Mouse (Mus musculus) hindbrain, postnatal 0 days (tissue): ENCODE results near the gene Gm28043. TPM values are rescaled to one million over a fixed set of nuclear protein-coding genes. Genes with fewer than 3 reads are reported as not detected.

Experiments
- ATAC-seq: fragments of 200-750 bp; cut with Nextera tagmentation; 2 replicates; pipeline ENCODE4 v1.8.0; 2017; ENCODE audit warnings: mild to moderate bottlenecking, moderate TSS enrichment, moderate library complexity
- DNase-seq: peaks from one replicate; pipeline ENCODE4 v3.0.0-alpha.2; 2015; ENCODE audit warnings: low spot score
- H3K27ac ChIP-seq: fragments of 300-500 bp; sonication (generic); 2 replicates; pipeline ENCODE4 v1.5.1; 2014; ENCODE audit warnings: mild to moderate bottlenecking
- H3K27me3 ChIP-seq: fragments of 300-500 bp; sonication (generic); 2 replicates; pipeline ENCODE4 v1.6.1; 2014; ENCODE audit warnings: low read length, mixed read lengths; ENCODE audit not compliant: insufficient read depth
- H3K36me3 ChIP-seq: fragments of 300-500 bp; sonication (generic); 2 replicates; pipeline ENCODE4 v1.6.1; 2014; ENCODE audit warnings: low read length, mixed read lengths; ENCODE audit not compliant: insufficient read depth
- H3K4me1 ChIP-seq: fragments of 300-500 bp; sonication (generic); 2 replicates; pipeline ENCODE4 v1.6.1; 2014; ENCODE audit warnings: antibody characterized with exemption, low read length, mixed read lengths; ENCODE audit not compliant: insufficient read depth
- H3K4me2 ChIP-seq: fragments of 300-500 bp; sonication (generic); 2 replicates; pipeline ENCODE4 v1.6.1; 2014; ENCODE audit warnings: low read depth, mild to moderate bottlenecking, low read length, moderate library complexity, mixed read lengths
- H3K4me3 ChIP-seq: fragments of 300-500 bp; sonication (generic); 2 replicates; pipeline ENCODE4 v1.5.1; 2014; ENCODE audit warnings: low read length
- H3K9ac ChIP-seq: fragments of 300-500 bp; sonication (generic); replicated peaks from 2 replicates; pipeline ENCODE4 v1.6.1; 2014; ENCODE audit warnings: mild to moderate bottlenecking, low read length, moderate library complexity, mixed read lengths
- H3K9me3 ChIP-seq: fragments of 300-500 bp; sonication (generic); 2 replicates; pipeline ENCODE4 v1.6.1; 2016; ENCODE audit warnings: low read length, mixed read lengths
- CTCF ChIP-seq: IDR thresholded peaks from 2 replicates; pipeline ENCODE4 v1.5.1; 2016; ENCODE audit warnings: antibody characterized with exemption, control low read depth, low read depth
- WGBS: fragments of 180-500 bp; shearing (Covaris S2); extraction: QIAGEN DNeasy Blood & Tissue Kit; methylation state at CpG from one replicate; pipeline ENCODE4 v1.1.7; 2014; 5-methylcytosine and 5-hydroxymethylcytosine counted together
- polyA plus RNA-seq: library from polyadenylated mRNA; unstranded; fragments of >200 nt; fragmentation: Nextera tagmentation; extraction: Ambion mirVana; gene quantifications from 2 replicates; pipeline ENCODE4 v1.2.1, GENCODE M21; 2015
- total RNA-seq: library from RNA; depleted of rRNA; stranded (reverse); fragments of >200 nt; gene quantifications from 2 replicates; pipeline ENCODE4 v1.2.3, GENCODE M21; 2014; rRNA removed

Gene Gm28043
- total RNA-seq = 2.6 and 5.0 TPM in 2 replicates
- 1.2 and 1.9 TPM in 2 replicates for polyA plus RNA-seq

- ATAC-seq = peak; percentile 94
- H3K9me3 ChIP-seq = no peaks in the 10 kb centered on the region
- H3K27ac ChIP-seq = peak within 1 kb of the TSS; percentile 98
- peak; percentile 69 for TF ChIP-seq CTCF
- H3K4me1 ChIP-seq = peaks cover 18% of the 10 kb centered on the region
- peak within 1 kb of the TSS; percentile 100 for H3K4me3 ChIP-seq
- 2% methylated on average over 52 of the region's 52 CpGs for WGBS
- H3K9ac ChIP-seq = peak within 1 kb of the TSS; percentile 99
- H3K36me3 ChIP-seq = no peaks in the 10 kb centered on the region; the same call in 1 of the 2 replicates
- DNase-seq = peak; percentile 96
- peak within 1 kb of the TSS; percentile 74 for H3K4me2 ChIP-seq
- no peaks in the 10 kb centered on the region for H3K27me3 ChIP-seq
These were observed at the start of gene Gm28043, which contains the start of gene Rnf8 for GRCm38 (mm10) chr17:29614115-29615023. Gene Gm28043, plus strand, starts transcription at chr17:29614876. Gene Rnf8, plus strand, starts transcription at chr17:29614790.

DNA sequence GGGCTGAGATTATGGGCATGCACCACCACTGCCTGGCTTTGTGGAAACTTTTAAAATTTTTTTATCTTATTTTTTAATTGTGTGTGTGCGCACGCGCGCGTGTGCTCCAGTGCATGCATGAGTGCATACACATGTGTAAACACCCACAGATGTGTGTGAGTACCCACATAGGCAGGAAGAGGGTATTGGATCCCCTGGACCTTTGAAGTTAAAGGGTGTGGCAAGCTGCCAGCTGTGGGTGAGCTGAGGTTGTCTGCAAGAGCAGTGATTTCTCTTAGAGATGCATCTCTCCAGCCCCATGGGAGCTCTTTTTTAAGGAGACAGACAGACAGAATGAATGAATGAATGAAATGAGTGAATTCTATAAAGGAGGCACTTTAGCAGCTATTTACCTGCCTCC, 49.2 kb upstream of the Gm28043 start:
- ATAC-seq (no peak), DNase-seq (no peak)
- TF ChIP-seq CTCF = no peak

DNA sequence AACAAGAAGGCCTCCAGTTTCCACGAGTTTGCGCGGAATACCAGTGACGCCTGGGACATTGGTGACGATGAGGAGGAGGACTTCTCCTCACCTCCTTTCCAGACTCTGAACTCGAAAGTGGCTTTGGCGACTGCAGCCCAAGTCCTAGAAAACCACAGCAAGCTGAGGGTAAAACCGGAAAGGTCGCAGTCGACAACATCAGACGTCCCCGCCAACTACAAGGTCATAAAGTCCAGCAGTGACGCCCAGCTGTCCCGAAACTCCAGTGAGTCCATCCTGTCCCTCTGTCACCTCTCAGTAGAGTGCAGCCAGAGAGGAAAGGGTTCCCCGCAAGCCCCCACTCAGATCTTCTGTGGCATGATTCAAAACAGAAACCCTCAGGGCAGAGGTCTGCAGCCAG, 46.2 kb upstream of the Gm28043 start:
- no peak for ATAC-seq
- H3K36me3 ChIP-seq = peaks cover 23% of the 10 kb centered on the region

More for the DNA sequence above, 49.2 kb upstream of the Gm28043 start:
- H3K9me3 ChIP-seq = no peaks in the 10 kb centered on the region
- peaks cover 8% of the 10 kb centered on the region; the same call in 1 of the 2 replicates for H3K36me3 ChIP-seq
- no peaks in the 10 kb centered on the region for H3K27me3 ChIP-seq
- H3K9ac ChIP-seq = no peak overlapping the region
- no peak overlapping the region for H3K4me2 ChIP-seq
- H3K27ac ChIP-seq = no peak overlapping the region
- H3K4me3 ChIP-seq = no peak overlapping the region
- over 99% methylated on average over 5 of the region's 5 CpGs for WGBS
- H3K4me1 ChIP-seq = no peaks in the 10 kb centered on the region

GRCm38 (mm10) chr17:29569831-29570230, 44.8 kb upstream of the Gm28043 start:
- no peak for TF ChIP-seq CTCF
- no peaks in the 10 kb centered on the region for H3K4me1 ChIP-seq
- 63% methylated on average over 6 of the region's 6 CpGs for WGBS
- no peak for DNase-seq
- H3K36me3 ChIP-seq = peaks cover 31% of the 10 kb centered on the region
- no peak overlapping the region for H3K4me2 ChIP-seq
- no peak overlapping the region for H3K4me3 ChIP-seq
- H3K27me3 ChIP-seq = no peaks in the 10 kb centered on the region
- no peaks in the 10 kb centered on the region for H3K9me3 ChIP-seq
- no peak overlapping the region for H3K9ac ChIP-seq
- no peak overlapping the region for H3K27ac ChIP-seq
- no peak for ATAC-seq

More for the DNA sequence above, 46.2 kb upstream of the Gm28043 start:
- H3K4me2 ChIP-seq = no peak overlapping the region
- H3K4me3 ChIP-seq = no peak overlapping the region
- H3K9ac ChIP-seq = no peak overlapping the region
- no peak for TF ChIP-seq CTCF
- WGBS = 90% methylated on average over 15 of the region's 15 CpGs
- H3K9me3 ChIP-seq = no peaks in the 10 kb centered on the region
- H3K27me3 ChIP-seq = no peaks in the 10 kb centered on the region
- no peaks in the 10 kb centered on the region for H3K4me1 ChIP-seq
- H3K27ac ChIP-seq = no peak overlapping the region
- no peak for DNase-seq

DNA sequence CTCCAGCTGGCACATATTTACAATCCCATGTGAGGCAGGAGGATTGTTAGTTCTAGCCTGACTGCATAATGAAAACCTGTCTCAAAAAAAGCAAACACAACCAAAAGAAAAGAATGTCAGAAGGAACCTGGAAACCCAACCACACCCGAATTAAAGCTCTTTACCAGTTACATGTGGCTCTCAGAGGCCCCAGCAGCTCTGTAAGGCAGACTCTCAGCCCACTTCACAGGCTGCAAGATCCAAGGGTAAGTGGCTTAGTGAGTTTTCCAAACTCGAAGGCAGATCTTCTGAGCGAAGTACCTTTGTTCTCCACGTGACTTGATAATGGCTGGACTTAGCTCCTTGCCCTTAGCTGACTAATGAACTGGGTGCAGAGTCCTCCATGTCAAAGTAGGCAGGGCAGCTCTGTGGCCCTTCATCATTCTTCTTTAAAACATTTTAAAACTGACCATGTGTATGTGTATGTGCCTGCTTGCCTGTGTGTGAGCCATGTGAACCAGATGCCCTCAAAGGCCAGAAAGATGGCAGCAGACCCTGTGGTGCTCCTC, 35.0 kb upstream of the Gm28043 start:
- Histone ChIP-seq H3K4me3 (no peak overlapping the region), H3K9me3 (no peaks in the 10 kb centered on the region), H3K27me3 (no peaks in the 10 kb centered on the region), H3K36me3 (peaks cover 69% of the 10 kb centered on the region), H3K4me2 (no peak overlapping the region), H3K27ac (no peak overlapping the region), H3K4me1 (no peaks in the 10 kb centered on the region), H3K9ac (no peak overlapping the region)
- no peak for TF ChIP-seq CTCF
- DNase-seq = no peak
- no peak for ATAC-seq
- 88% methylated on average over 4 of the region's 4 CpGs for WGBS

- DNase-seq (no peak), ATAC-seq (no peak)
- H3K9ac ChIP-seq = no peak overlapping the region
- no peak overlapping the region for H3K4me2 ChIP-seq
- no peak overlapping the region for H3K4me3 ChIP-seq
- 86% methylated on average over 5 of the region's 5 CpGs for WGBS
- no peaks in the 10 kb centered on the region for H3K4me1 ChIP-seq
- TF ChIP-seq CTCF = no peak
- H3K27ac ChIP-seq = no peak overlapping the region
- H3K9me3 ChIP-seq = no peaks in the 10 kb centered on the region
- H3K27me3 ChIP-seq = no peaks in the 10 kb centered on the region
- H3K36me3 ChIP-seq = peaks cover 35% of the 10 kb centered on the region
These were observed 31.1 kb upstream of the Gm28043 start for GRCm38 (mm10) chr17:29583569-29583968.
